Mouse (Mus musculus) gonadal fat pad, adult 2 months (tissue): ENCODE measurements around the gene Nupr1l. TPM values are rescaled to one million over a fixed set of nuclear protein-coding genes. Genes with fewer than 3 reads are reported as not detected.
"Not testable (repeated sequence)": the region's sequence is repeated elsewhere in the genome, so short reads cannot be mapped to it uniquely, and the experiment has no call there.

Source experiments
- DNase-seq: peaks from one replicate; pipeline ENCODE4 v3.0.0-alpha.2; 2012; ENCODE audit warnings: low read depth
- polyA plus RNA-seq: library from polyadenylated mRNA; depleted of rRNA; stranded (reverse); fragments of >200 nt; gene quantifications from 2 replicates; pipeline ENCODE4 v1.2.3, GENCODE M21; 2012

Gene Nupr1l
- polyA plus RNA-seq, 1 experiment = 36.7 TPM

- no peak for DNase-seq
Observed at GRCm38 (mm10) chr5:129918065-129918651, 9.8 kb downstream of the Nupr1l start.

GRCm38 (mm10) chr5:129918752-129919151 lies 10.4 kb downstream of the Nupr1l start:
- DNase-seq = no peak

GRCm38 (mm10) chr5:129919320-129919719 lies 11.0 kb downstream of the Nupr1l start:
- peak; percentile 70 for DNase-seq

- no peak for DNase-seq
Observed at GRCm38 (mm10) chr5:129921972-129922371, 13.6 kb downstream of the Nupr1l start.

GRCm38 (mm10) chr5:129924820-129925452 lies 16.6 kb downstream of the Nupr1l start:
- DNase-seq = no peak

- DNase-seq = no peak
Observed at GRCm38 (mm10) chr5:129925933-129926332, 17.6 kb downstream of the Nupr1l start.

GRCm38 (mm10) chr5:129929924-129930855 lies 21.9 kb downstream of the Nupr1l start:
- peak; percentile 96 for DNase-seq

- peak; percentile 68 for DNase-seq
Observed at GRCm38 (mm10) chr5:129936941-129937340, 28.6 kb downstream of the Nupr1l start.

- no peak for DNase-seq
Observed at GRCm38 (mm10) chr5:129940281-129940680, 31.9 kb downstream of the Nupr1l start.

GRCm38 (mm10) chr5:129940736-129941494 lies 32.6 kb downstream of the Nupr1l start:
- no peak for DNase-seq

GRCm38 (mm10) chr5:129941495-129942045 lies 33.2 kb downstream of the Nupr1l start, which contains the start of gene Vkorc1l1:
Gene Vkorc1l1 (plus strand): TSS chr5:129941970.
- DNase-seq = peak; percentile 77

GRCm38 (mm10) chr5:129942073-129942939 lies 34.0 kb downstream of the Nupr1l start:
- DNase-seq = not testable (repeated sequence)

GRCm38 (mm10) chr5:129943402-129943801 lies 35.1 kb downstream of the Nupr1l start:
- DNase-seq = no peak

GRCm38 (mm10) chr5:129947528-129948033 lies 39.2 kb downstream of the Nupr1l start:
- DNase-seq = no peak

GRCm38 (mm10) chr5:129952143-129952542 lies 43.8 kb downstream of the Nupr1l start:
- DNase-seq = no peak

GRCm38 (mm10) chr5:129954473-129955254 lies 46.3 kb downstream of the Nupr1l start:
- no peak for DNase-seq

- DNase-seq = no peak
Observed at GRCm38 (mm10) chr5:129955792-129956191, 47.5 kb downstream of the Nupr1l start.

- no peak for DNase-seq
Observed at GRCm38 (mm10) chr5:129963224-129963623, 54.9 kb downstream of the Nupr1l start.
